Mouse (Mus musculus) forebrain, embryonic 14.5 days (tissue): ENCODE measurements at regions not wholly inside any gene's neighbourhood (a gene's known extent, or its start where the extent isn't known, plus 50 kb on each side); places are given as distances from the start of the nearest gene placed in this dataset.
A peak's percentile ranks its signal among the peaks of the same experiment; 100 is the strongest.

Experiments used
- ATAC-seq: fragments of 200-750 bp; cut with Nextera tagmentation; 2 replicates; pipeline ENCODE4 v1.8.0; 2017; ENCODE audit warnings: mild to moderate bottlenecking, moderate library complexity
- DNase-seq: peaks from one replicate; pipeline ENCODE4 v3.0.0-alpha.2; 2015; ENCODE audit warnings: low spot score
- H3K27ac ChIP-seq: fragments of 300-500 bp; sonication (generic); 2 replicates; pipeline ENCODE4 v1.5.1; 2014; ENCODE audit warnings: low read depth, mild to moderate bottlenecking, control low read depth, low read length, moderate library complexity
- H3K27me3 ChIP-seq: fragments of 300-500 bp; sonication (generic); replicated peaks from 2 replicates; pipeline ENCODE4 v1.6.1; 2014; ENCODE audit warnings: low read length, control low read depth, mixed read lengths; ENCODE audit not compliant: control insufficient read depth, insufficient read depth
- H3K36me3 ChIP-seq: fragments of 300-500 bp; sonication (generic); 2 replicates; pipeline ENCODE4 v1.6.1; 2014; ENCODE audit warnings: low read length, control low read depth; ENCODE audit not compliant: control insufficient read depth, insufficient read depth
- H3K4me1 ChIP-seq: fragments of 300-500 bp; sonication (generic); 2 replicates; pipeline ENCODE4 v1.6.1; 2014; ENCODE audit warnings: antibody characterized with exemption, low read length, control low read depth; ENCODE audit not compliant: control insufficient read depth, insufficient read depth
- H3K4me2 ChIP-seq: fragments of 300-500 bp; sonication (generic); 2 replicates; pipeline ENCODE4 v1.6.1; 2014; ENCODE audit warnings: mild to moderate bottlenecking, control low read depth, low read length
- H3K4me3 ChIP-seq: fragments of 300-500 bp; sonication (generic); 2 replicates; pipeline ENCODE4 v1.5.1; 2014; ENCODE audit warnings: low read depth, low read length, control low read depth
- H3K9ac ChIP-seq: fragments of 300-500 bp; sonication (generic); 2 replicates; pipeline ENCODE4 v1.6.1; 2014; ENCODE audit warnings: mild to moderate bottlenecking, low read length, control low read depth, moderate library complexity
- H3K9me3 ChIP-seq: fragments of 300-500 bp; sonication (generic); replicated peaks from 2 replicates; pipeline ENCODE4 v1.6.1; 2016; ENCODE audit warnings: low read length, control low read depth, mixed read lengths; ENCODE audit not compliant: control insufficient read depth
- WGBS: fragments of 180-500 bp; shearing (Covaris S2); extraction: QIAGEN DNeasy Blood & Tissue Kit; methylation state at CpG from one replicate; pipeline ENCODE4 v1.1.7; 2014; 5-methylcytosine and 5-hydroxymethylcytosine counted together

DNA sequence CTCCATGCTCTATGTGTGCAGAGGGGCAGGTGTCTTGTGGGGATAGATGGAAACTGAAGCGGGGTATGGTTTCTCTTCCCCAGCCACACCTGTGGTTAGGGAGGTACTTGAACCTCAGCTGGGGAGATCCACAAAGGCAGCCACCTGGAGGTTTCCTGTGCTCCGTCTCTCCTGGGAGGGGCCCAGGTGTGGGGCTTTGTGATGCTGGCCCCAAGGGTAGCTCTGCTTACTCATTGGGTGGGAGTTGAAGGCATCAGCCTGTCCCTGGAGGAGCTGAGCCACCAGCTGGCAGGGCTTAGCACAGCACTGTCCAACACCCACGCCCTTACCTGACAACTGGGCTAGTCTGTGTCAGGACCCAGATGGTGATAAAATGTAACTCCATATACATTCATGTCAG, 81.4 kb downstream of the Lhx2 start:
- Histone ChIP-seq H3K9me3 (no peaks in the 10 kb centered on the region), H3K4me1 (peaks cover 18% of the 10 kb centered on the region), H3K4me3 (no peak overlapping the region), H3K27me3 (no peaks in the 10 kb centered on the region), H3K9ac (no peak overlapping the region), H3K36me3 (no peaks in the 10 kb centered on the region), H3K4me2 (no peak overlapping the region), H3K27ac (no peak overlapping the region)
- ATAC-seq (no peak), DNase-seq (no peak)
- 71% methylated on average over 3 of the region's 3 CpGs for WGBS

DNA sequence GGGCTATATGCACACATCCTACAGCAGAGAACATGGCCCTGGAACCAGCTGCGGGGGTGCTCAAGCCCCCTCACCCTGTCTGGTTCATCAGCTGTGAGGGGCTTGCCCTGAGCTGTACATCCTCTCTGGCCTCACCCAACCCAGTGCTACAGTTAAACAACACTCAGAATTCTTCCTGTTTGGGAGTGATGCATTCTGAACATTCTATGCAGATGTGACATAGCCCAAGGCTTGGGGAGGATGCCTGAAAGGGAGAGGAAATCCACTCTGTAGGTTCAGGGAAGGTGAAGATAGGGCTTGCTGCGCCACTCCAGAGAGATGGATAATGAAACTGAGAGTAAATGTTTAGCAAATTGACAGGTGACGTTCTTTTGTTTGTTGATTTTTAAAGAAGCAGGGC, 83.3 kb downstream of the Lhx2 start:
- H3K27ac ChIP-seq = no peak overlapping the region
- H3K9ac ChIP-seq = no peak overlapping the region
- H3K4me1 ChIP-seq = peaks cover 18% of the 10 kb centered on the region
- ATAC-seq (no peak), DNase-seq (no peak)
- H3K9me3 ChIP-seq = no peaks in the 10 kb centered on the region
- 83% methylated on average over 3 of the region's 3 CpGs for WGBS
- H3K27me3 ChIP-seq = no peaks in the 10 kb centered on the region
- H3K4me3 ChIP-seq = no peak overlapping the region
- no peaks in the 10 kb centered on the region for H3K36me3 ChIP-seq
- H3K4me2 ChIP-seq = no peak overlapping the region

DNA sequence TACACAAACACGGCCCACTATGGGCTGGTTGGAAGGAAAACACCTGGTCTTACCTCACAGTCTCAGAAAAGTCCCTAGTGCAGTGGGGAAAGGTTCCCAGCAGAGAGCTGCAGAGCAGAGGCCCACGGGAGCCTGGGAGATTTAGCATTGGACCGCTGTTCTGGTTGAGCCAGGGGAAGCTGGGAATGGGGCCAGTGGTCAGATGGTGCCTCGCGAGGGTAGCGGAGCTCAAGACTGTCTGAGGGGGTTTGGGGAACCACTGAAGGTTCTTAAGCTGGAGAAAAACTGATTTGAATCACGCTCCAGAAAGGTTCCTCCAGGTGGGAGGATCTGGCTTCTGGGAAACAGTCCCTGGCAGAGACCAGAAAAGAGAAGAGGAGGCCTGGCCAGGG, 84.8 kb downstream of the Lhx2 start:
- ATAC-seq (peak; percentile 49), DNase-seq (peak; percentile 59)
- Histone ChIP-seq H3K9me3 (no peaks in the 10 kb centered on the region), H3K36me3 (no peaks in the 10 kb centered on the region), H3K9ac (peak overlapping the region; percentile 54), H3K4me2 (peak overlapping the region; percentile 43), H3K27me3 (no peaks in the 10 kb centered on the region), H3K4me3 (no peak overlapping the region), H3K4me1 (peaks cover 18% of the 10 kb centered on the region), H3K27ac (peak overlapping the region; percentile 93)
- WGBS = 7% methylated on average over 7 of the region's 7 CpGs

DNA sequence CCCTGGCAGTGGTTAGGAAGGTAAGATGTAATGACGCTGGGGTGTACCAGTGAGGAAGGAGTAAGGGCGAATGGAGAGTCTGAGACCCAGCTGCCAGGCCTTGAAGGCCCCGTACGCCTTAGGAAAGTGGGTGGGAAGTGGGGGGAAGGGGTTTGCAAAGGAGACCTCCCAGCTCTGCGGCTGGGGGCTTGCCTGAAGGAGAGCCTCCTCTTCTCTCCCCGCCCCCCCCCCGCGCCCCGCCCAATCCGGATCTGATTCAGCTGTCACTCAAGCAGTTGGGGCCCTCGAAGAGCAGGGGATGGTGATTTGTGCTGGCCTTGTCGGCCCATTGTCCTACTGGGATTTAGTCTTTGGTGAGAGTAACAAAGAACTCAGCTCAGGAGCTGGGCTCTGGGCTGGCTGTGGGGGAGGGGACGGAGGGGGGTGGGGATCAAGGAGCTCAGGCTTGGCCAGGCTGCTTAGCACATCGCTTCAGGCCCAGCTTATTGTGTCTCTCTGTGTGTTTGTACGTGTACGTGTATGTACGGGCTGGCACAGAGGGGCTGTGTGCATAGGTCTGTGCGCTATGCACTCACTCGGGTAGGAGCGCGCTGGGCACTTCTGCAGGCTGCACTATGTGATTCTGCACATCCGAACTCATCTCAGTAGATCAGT, 85.3 kb downstream of the Lhx2 start:
- peak; percentile 89 for DNase-seq
- peak; percentile 92 for ATAC-seq
- Histone ChIP-seq H3K9me3 (no peaks in the 10 kb centered on the region), H3K4me1 (peaks cover 18% of the 10 kb centered on the region), H3K4me3 (peak overlapping the region; percentile 15; the same call in 1 of the 2 replicates), H3K9ac (peak overlapping the region; percentile 54), H3K36me3 (no peaks in the 10 kb centered on the region), H3K4me2 (peak overlapping the region; percentile 43), H3K27ac (peak overlapping the region; percentile 93), H3K27me3 (no peaks in the 10 kb centered on the region)
- under 1% methylated on average over 18 of the region's 22 CpGs for WGBS

DNA sequence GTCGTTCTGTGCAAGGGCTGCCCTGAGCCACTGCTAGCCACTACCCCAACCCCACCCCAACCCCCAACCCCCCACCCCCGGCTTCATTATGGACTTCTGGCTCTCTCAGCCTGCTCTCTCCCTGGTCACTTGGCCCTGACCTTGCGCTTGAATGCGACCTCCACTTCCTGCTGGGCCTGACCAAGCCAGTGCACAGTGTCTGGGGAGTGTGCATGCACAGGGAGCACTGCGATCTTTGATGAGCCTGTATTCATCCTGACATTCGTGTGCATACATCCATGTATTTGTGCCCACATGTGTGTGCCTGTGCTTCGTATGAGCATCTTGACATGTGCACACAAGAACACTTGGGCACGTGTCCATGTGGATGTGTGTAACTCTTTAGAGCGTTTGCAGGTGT, 85.9 kb downstream of the Lhx2 start:
- Histone ChIP-seq H3K36me3 (no peaks in the 10 kb centered on the region), H3K27ac (peak overlapping the region; percentile 93), H3K27me3 (no peaks in the 10 kb centered on the region), H3K4me3 (0 out of 2 replicates have a peak overlapping the region, but pooled peaks have one; percentile 15), H3K4me1 (peaks cover 18% of the 10 kb centered on the region), H3K9me3 (no peaks in the 10 kb centered on the region), H3K4me2 (peak overlapping the region; percentile 43), H3K9ac (peak overlapping the region; percentile 54)
- ATAC-seq (peak; percentile 29), DNase-seq (peak; percentile 26)
- 13% methylated on average over 9 of the region's 9 CpGs for WGBS

DNA sequence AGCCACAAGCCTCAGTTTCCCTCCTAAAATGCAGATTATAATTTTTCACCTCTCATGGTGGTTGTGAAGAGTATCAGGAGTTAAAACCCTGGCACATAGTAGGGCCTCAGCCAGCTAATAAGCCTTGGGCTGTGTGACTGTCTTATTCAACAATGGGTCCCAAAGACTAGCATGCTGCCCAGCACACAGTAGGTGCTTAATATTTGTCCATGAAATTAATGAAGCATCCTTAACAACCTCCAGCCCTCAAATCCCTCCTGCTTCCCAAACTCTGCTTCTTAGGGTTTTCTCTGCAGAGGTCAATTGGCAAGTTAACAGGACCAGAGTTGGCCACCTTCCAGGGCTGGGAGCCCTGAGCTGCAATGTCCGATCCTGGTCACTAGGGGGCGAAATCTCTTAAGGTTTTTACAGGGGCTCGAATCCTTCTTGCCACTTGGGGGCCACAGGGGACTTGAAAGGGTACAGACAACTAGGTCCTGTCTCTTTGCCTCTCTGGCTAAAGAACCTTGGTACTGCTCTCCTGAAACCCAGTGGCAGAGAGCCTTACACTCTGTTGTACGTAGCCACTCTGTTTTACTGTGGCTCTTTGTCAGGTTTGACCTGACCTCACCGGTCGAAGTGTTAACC, 81.6 kb upstream of the Nek6 start:
- H3K4me2 ChIP-seq = no peak overlapping the region
- no peak overlapping the region for H3K4me3 ChIP-seq
- H3K27ac ChIP-seq = no peak overlapping the region
- H3K27me3 ChIP-seq = no peaks in the 10 kb centered on the region
- no peaks in the 10 kb centered on the region for H3K9me3 ChIP-seq
- ATAC-seq (0 out of 2 replicates have a peak, but pooled peaks have one; percentile 24), DNase-seq (peak; percentile 72)
- WGBS = 36% methylated on average over 6 of the region's 6 CpGs
- H3K36me3 ChIP-seq = no peaks in the 10 kb centered on the region
- no peak overlapping the region for H3K9ac ChIP-seq
- H3K4me1 ChIP-seq = peaks cover 3% of the 10 kb centered on the region; the same call in 1 of the 2 replicates

DNA sequence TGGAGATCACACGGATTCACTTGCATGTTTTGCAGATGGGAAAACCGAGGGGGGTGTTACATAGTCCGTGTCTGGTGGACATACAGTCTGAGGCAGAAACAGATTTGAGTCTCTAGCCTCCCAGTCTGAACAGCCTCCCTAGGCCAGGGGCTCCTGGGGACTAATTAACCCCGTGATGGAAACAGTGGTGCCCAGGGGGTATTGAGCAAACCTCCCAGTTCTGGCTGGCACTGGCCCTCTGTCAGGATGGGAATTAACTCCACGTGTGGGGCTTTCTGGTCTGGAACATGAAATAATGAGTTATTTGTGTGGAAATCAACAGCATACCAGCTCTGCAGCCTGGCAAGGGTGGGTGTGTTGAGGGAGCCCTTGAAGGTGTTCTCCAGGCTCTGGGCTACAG, 79.9 kb upstream of the Nek6 start:
- no peaks in the 10 kb centered on the region for H3K36me3 ChIP-seq
- H3K9ac ChIP-seq = no peak overlapping the region
- no peak overlapping the region for H3K27ac ChIP-seq
- H3K9me3 ChIP-seq = no peaks in the 10 kb centered on the region
- WGBS = 56% methylated on average over 5 of the region's 5 CpGs
- DNase-seq (no peak), ATAC-seq (no peak)
- no peak overlapping the region for H3K4me3 ChIP-seq
- no peaks in the 10 kb centered on the region for H3K4me1 ChIP-seq
- no peaks in the 10 kb centered on the region for H3K27me3 ChIP-seq
- H3K4me2 ChIP-seq = no peak overlapping the region

DNA sequence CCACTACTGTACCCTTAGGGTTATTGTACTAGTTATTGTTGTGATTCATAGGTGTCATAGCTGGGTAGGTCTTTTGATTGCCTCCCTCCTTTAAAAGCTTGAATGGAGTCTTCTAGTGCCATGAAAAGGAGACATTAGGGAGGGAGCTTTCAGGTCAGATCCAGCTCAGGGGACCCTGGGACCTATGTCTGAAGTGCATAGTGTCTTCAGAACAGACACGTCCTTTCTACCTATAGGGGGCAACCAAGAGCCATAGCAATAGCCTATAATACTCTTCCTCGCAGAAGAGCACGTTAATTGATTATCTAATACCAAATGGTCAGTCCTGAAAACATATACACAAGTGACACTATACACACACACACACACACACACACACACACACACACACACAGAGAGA, 77.7 kb upstream of the Nek6 start:
- Histone ChIP-seq H3K36me3 (no peaks in the 10 kb centered on the region), H3K27ac (no peak overlapping the region), H3K9me3 (no peaks in the 10 kb centered on the region), H3K27me3 (no peaks in the 10 kb centered on the region), H3K4me1 (no peaks in the 10 kb centered on the region), H3K4me2 (no peak overlapping the region), H3K9ac (no peak overlapping the region), H3K4me3 (no peak overlapping the region)
- no peak for ATAC-seq
- DNase-seq = peak; percentile 67
- WGBS = 15% methylated on average over 3 of the region's 3 CpGs

DNA sequence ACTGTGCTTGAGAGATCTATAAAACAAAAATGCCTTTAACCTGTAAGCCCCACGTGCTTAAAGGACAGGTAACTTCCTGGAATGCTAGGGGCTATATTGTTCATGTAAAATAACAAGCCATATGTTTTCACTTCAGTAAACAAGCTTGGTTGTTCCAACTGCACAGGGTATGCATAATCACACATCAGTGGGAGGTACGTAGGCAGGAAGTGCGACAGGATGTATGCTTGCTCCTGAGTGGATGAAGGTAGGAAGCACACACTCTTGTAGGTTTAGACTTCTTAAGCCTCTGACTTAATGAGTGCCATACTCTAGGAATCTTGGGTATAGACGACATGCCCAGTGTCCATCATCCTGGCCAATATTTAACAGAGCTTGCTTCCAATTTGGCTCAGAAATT, 74.7 kb upstream of the Nek6 start:
- H3K4me1 ChIP-seq = no peaks in the 10 kb centered on the region
- no peak for DNase-seq
- no peaks in the 10 kb centered on the region for H3K9me3 ChIP-seq
- H3K4me2 ChIP-seq = no peak overlapping the region
- H3K9ac ChIP-seq = no peak overlapping the region
- no peak overlapping the region for H3K4me3 ChIP-seq
- 77% methylated on average over 4 of the region's 4 CpGs for WGBS
- no peak for ATAC-seq
- H3K27ac ChIP-seq = no peak overlapping the region
- H3K36me3 ChIP-seq = no peaks in the 10 kb centered on the region
- no peaks in the 10 kb centered on the region for H3K27me3 ChIP-seq
